Mouse (Mus musculus): ENCODE results near the gene Gm49384. TPM values are rescaled to one million over a fixed set of nuclear protein-coding genes. Genes with fewer than 3 reads are reported as not detected.

The Gm49384 gene
- polyA plus RNA-seq, 1 experiment from 2014 or later: 29.8 TPM

GRCm38 (mm10) chr12:69210056-69210979, 6.3 kb upstream of the Gm49384 start:
- no peak overlapping the region for H3K4me3 ChIP-seq (ENCODE audit: low read length)
- ATAC-seq (ENCODE audit: low FRiP score, low TSS enrichment): no peak
- H3K27ac ChIP-seq (ENCODE audit: low read depth, low read length): no peak overlapping the region
- no peaks in the 10 kb centered on the region for H3K27me3 ChIP-seq (ENCODE audit: control insufficient read depth, insufficient read depth, low read length)
- H3K36me3 ChIP-seq (ENCODE audit: control insufficient read depth, insufficient read depth, low read length): peaks cover 53% of the 10 kb centered on the region
- 87% methylated on average over 18 of the region's 18 CpGs for WGBS
- H3K4me1 ChIP-seq (ENCODE audit: control insufficient read depth, insufficient read depth, low read length): no peaks in the 10 kb centered on the region
- H3K4me2 ChIP-seq (replicated peaks; ENCODE audit: low read depth, low read length): no peak overlapping the region
- no peak overlapping the region for H3K9ac ChIP-seq (ENCODE audit: low read depth, low read length)
- no peaks in the 10 kb centered on the region for H3K9me3 ChIP-seq (ENCODE audit: control insufficient read depth, low read length)

GRCm38 (mm10) chr12:69208520-69208919, 4.5 kb upstream of the Gm49384 start:
- no peak overlapping the region for H3K9ac ChIP-seq (ENCODE audit: low read depth, low read length)
- no peaks in the 10 kb centered on the region for H3K9me3 ChIP-seq (ENCODE audit: control insufficient read depth, low read length)
- H3K4me2 ChIP-seq (replicated peaks; ENCODE audit: low read depth, low read length): no peak overlapping the region
- no peak overlapping the region for H3K27ac ChIP-seq (ENCODE audit: low read depth, low read length)
- H3K4me3 ChIP-seq (ENCODE audit: low read length): no peak overlapping the region
- no peaks in the 10 kb centered on the region for H3K4me1 ChIP-seq (ENCODE audit: control insufficient read depth, insufficient read depth, low read length)
- no peak for ATAC-seq (ENCODE audit: low FRiP score, low TSS enrichment)
- no peaks in the 10 kb centered on the region for H3K27me3 ChIP-seq (ENCODE audit: control insufficient read depth, insufficient read depth, low read length)
- 90% methylated on average over 2 of the region's 2 CpGs for WGBS
- H3K36me3 ChIP-seq (ENCODE audit: control insufficient read depth, insufficient read depth, low read length): peaks cover 37% of the 10 kb centered on the region

- WGBS: 95% methylated on average over 7 of the region's 7 CpGs
These were observed 3.9 kb upstream of the Gm49384 start for GRCm38 (mm10) chr12:69207926-69208325.

GRCm38 (mm10) chr12:69207396-69207795, 3.3 kb upstream of the Gm49384 start:
- Histone ChIP-seq H3K27ac (ENCODE audit: low read depth, low read length) (no peak overlapping the region), H3K4me3 (ENCODE audit: low read length) (no peak overlapping the region), H3K9me3 (ENCODE audit: control insufficient read depth, low read length) (no peaks in the 10 kb centered on the region), H3K36me3 (ENCODE audit: control insufficient read depth, insufficient read depth, low read length) (peaks cover 36% of the 10 kb centered on the region), H3K27me3 (ENCODE audit: control insufficient read depth, insufficient read depth, low read length) (no peaks in the 10 kb centered on the region), H3K9ac (ENCODE audit: low read depth, low read length) (no peak overlapping the region), H3K4me1 (ENCODE audit: control insufficient read depth, insufficient read depth, low read length) (no peaks in the 10 kb centered on the region), H3K4me2 (replicated peaks; ENCODE audit: low read depth, low read length) (no peak overlapping the region)
- ATAC-seq (ENCODE audit: low FRiP score, low TSS enrichment): no peak
- WGBS: 95% methylated on average over 8 of the region's 8 CpGs

More at GRCm38 (mm10) chr12:69207926-69208325, 3.9 kb upstream of the Gm49384 start:
- Histone ChIP-seq H3K9ac (ENCODE audit: low read depth, low read length) (no peak overlapping the region), H3K27me3 (ENCODE audit: control insufficient read depth, insufficient read depth, low read length) (no peaks in the 10 kb centered on the region), H3K27ac (ENCODE audit: low read depth, low read length) (no peak overlapping the region), H3K4me1 (ENCODE audit: control insufficient read depth, insufficient read depth, low read length) (no peaks in the 10 kb centered on the region), H3K4me2 (replicated peaks; ENCODE audit: low read depth, low read length) (no peak overlapping the region), H3K36me3 (ENCODE audit: control insufficient read depth, insufficient read depth, low read length) (peaks cover 34% of the 10 kb centered on the region), H3K9me3 (ENCODE audit: control insufficient read depth, low read length) (no peaks in the 10 kb centered on the region), H3K4me3 (ENCODE audit: low read length) (no peak overlapping the region)
- no peak for ATAC-seq (ENCODE audit: low FRiP score, low TSS enrichment)

- Histone ChIP-seq H3K4me3 (ENCODE audit: low read length) (no peak overlapping the region), H3K9ac (ENCODE audit: low read depth, low read length) (no peak overlapping the region), H3K4me1 (ENCODE audit: control insufficient read depth, insufficient read depth, low read length) (peaks cover 21% of the 10 kb centered on the region), H3K36me3 (ENCODE audit: control insufficient read depth, insufficient read depth, low read length) (peaks cover 29% of the 10 kb centered on the region), H3K27ac (ENCODE audit: low read depth, low read length) (no peak overlapping the region), H3K9me3 (ENCODE audit: control insufficient read depth, low read length) (no peaks in the 10 kb centered on the region), H3K27me3 (ENCODE audit: control insufficient read depth, insufficient read depth, low read length) (no peaks in the 10 kb centered on the region), H3K4me2 (replicated peaks; ENCODE audit: low read depth, low read length) (peak overlapping the region; percentile 82; the same call in 1 of the 2 replicates)
- no peak for ATAC-seq (ENCODE audit: low FRiP score, low TSS enrichment)
These were observed 5.1 kb downstream of the Gm49384 start for GRCm38 (mm10) chr12:69198985-69199384.

- H3K27me3 ChIP-seq (ENCODE audit: control insufficient read depth, insufficient read depth, low read length): no peaks in the 10 kb centered on the region
- H3K36me3 ChIP-seq (ENCODE audit: control insufficient read depth, insufficient read depth, low read length): peaks cover 29% of the 10 kb centered on the region
- H3K4me1 ChIP-seq (ENCODE audit: control insufficient read depth, insufficient read depth, low read length): peaks cover 21% of the 10 kb centered on the region
- H3K4me2 ChIP-seq (replicated peaks; ENCODE audit: low read depth, low read length): peak within 1 kb of the TSS; percentile 82
- peak; percentile 66 for ATAC-seq (ENCODE audit: low FRiP score, low TSS enrichment)
- peak within 1 kb of the TSS; percentile 77 for H3K9ac ChIP-seq (ENCODE audit: low read depth, low read length)
- H3K9me3 ChIP-seq (ENCODE audit: control insufficient read depth, low read length): no peaks in the 10 kb centered on the region
- H3K4me3 ChIP-seq (ENCODE audit: low read length): peak within 1 kb of the TSS; percentile 73
- H3K27ac ChIP-seq (ENCODE audit: low read depth, low read length): peak within 1 kb of the TSS; percentile 45; the same call in 1 of the 2 replicates
- under 1% methylated on average over 18 of the region's 18 CpGs for WGBS
These were observed 5.9 kb downstream of the Gm49384 start, which contains the start of gene Dnaaf2 for GRCm38 (mm10) chr12:69198164-69198535. Gene Dnaaf2, minus strand, starts transcription at chr12:69198429.

GRCm38 (mm10) chr12:69197378-69198163, 6.5 kb downstream of the Gm49384 start:
- peak overlapping the region; percentile 45; the same call in 1 of the 2 replicates for H3K27ac ChIP-seq (ENCODE audit: low read depth, low read length)
- peak; percentile 75 for ATAC-seq (ENCODE audit: low FRiP score, low TSS enrichment)
- no peaks in the 10 kb centered on the region for H3K9me3 ChIP-seq (ENCODE audit: control insufficient read depth, low read length)
- H3K4me2 ChIP-seq (replicated peaks; ENCODE audit: low read depth, low read length): peak overlapping the region; percentile 82
- H3K36me3 ChIP-seq (ENCODE audit: control insufficient read depth, insufficient read depth, low read length): peaks cover 28% of the 10 kb centered on the region
- H3K4me1 ChIP-seq (ENCODE audit: control insufficient read depth, insufficient read depth, low read length): peaks cover 21% of the 10 kb centered on the region
- H3K27me3 ChIP-seq (ENCODE audit: control insufficient read depth, insufficient read depth, low read length): no peaks in the 10 kb centered on the region
- H3K4me3 ChIP-seq (ENCODE audit: low read length): peak overlapping the region; percentile 73
- peak overlapping the region; percentile 77 for H3K9ac ChIP-seq (ENCODE audit: low read depth, low read length)
- under 1% methylated on average over 89 of the region's 94 CpGs for WGBS

- Histone ChIP-seq H3K4me1 (ENCODE audit: control insufficient read depth, insufficient read depth, low read length) (peaks cover 21% of the 10 kb centered on the region), H3K9me3 (ENCODE audit: control insufficient read depth, low read length) (no peaks in the 10 kb centered on the region), H3K9ac (ENCODE audit: low read depth, low read length) (peak within 1 kb of the TSS; percentile 77), H3K4me3 (ENCODE audit: low read length) (peak within 1 kb of the TSS; percentile 73), H3K27me3 (ENCODE audit: control insufficient read depth, insufficient read depth, low read length) (no peaks in the 10 kb centered on the region), H3K36me3 (ENCODE audit: control insufficient read depth, insufficient read depth, low read length) (peaks cover 30% of the 10 kb centered on the region), H3K27ac (ENCODE audit: low read depth, low read length) (peak within 1 kb of the TSS; percentile 45; the same call in 1 of the 2 replicates), H3K4me2 (replicated peaks; ENCODE audit: low read depth, low read length) (peak within 1 kb of the TSS; percentile 82)
- WGBS: under 1% methylated on average over 75 of the region's 75 CpGs
- peak; percentile 79 for ATAC-seq (ENCODE audit: low FRiP score, low TSS enrichment)
These were observed 7.4 kb downstream of the Gm49384 start, which contains the start of gene Gm49383 for GRCm38 (mm10) chr12:69196444-69197377. Gene Gm49383, minus strand, starts transcription at chr12:69197104.
